Mouse (Mus musculus) right cerebral cortex, postnatal 4 days (tissue): ENCODE measurements at regions not wholly inside any gene's neighbourhood (a gene's known extent, or its start where the extent isn't known, plus 50 kb on each side); places are given as distances from the start of the nearest gene placed in this dataset.

ENCODE experiments used
- DNase-seq: peaks from one replicate; pipeline ENCODE4 v3.0.0-alpha.2; 2022

DNA sequence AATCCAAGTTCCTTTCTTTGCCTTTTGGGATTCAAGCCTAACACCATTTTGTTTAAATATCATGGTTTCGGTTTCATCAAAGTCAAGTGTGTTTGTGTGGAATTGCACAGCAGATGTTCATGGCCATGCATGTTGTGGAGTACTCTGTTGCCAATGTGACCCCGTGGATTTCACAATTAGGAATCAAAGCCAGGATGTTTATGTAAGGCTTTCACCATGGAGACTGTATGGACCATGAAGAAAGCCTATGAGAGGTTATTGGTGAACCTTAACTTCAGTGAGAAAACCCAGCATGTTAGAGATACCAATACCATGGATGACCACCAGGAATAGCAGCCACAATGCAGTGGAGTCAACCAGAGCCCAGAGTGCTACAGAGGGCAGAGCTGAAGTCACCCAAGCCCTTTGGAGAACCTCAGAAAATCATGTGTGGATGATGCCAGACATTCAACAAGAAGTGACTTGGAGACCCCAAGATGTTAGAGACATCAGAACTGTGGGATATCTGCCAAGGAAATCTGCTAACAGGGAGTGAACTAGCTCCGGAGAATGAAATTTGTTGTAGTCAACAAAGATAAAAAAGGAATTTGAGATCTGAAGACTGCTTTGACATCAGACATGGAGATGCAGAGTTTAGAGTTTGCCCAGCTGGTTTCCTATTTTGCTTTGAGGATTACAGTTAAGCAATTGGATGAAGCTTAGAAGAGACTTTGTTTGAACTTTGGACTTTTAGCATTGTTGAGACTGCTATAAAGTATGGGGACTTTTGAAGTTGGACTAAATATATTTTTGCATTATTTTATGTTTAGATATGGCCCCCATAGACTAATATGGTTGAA, 615.3 kb downstream of the Tmem182 start:
- DNase-seq = no peak

DNA sequence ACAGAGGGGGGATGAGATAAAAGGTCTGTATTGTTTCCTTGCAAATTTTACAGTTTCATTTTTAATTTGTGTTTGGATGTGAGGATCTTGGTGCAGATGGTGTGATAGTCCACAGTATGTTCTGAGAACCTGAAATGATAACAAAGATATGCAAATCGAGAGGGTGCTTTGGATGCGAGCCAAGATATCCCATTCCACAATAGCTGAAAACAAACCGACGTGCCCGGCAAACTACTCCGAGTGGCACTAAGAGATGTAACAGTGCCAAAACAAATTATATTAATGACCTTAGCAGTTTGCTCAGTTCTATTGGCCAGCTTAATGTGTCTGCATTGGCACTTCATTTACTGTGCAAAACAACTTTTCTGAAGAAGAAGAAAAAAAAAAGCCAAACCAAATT, 622.5 kb downstream of the Tmem182 start:
- peak; percentile 24 for DNase-seq

DNA sequence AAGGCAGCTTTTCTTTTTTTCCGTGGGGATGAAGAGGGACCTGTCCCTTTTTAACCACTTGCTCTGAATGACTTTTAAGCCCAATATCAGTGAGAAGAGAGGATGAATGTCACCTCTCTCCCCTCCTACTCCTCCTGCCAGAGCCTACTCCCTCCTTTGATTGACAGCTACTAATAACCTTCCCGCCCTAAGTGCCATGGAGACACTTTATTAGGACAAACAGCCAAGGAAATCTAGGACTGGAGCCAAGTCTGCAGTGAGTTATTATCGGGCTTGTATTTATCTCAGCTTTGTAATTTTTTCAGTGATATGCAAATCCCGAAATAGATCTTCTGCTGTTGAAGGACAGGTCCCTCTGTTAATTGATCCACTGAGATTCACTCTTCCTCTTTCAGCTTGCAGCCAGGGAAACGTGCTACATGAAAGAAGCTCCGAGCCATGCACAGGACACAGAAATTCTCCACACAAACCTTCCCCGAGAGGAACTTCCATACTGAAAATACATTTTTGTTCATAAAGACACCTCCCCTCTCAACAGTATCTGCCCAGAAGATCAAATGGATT, 625.8 kb downstream of the Tmem182 start:
- DNase-seq = peak; percentile 7

DNA sequence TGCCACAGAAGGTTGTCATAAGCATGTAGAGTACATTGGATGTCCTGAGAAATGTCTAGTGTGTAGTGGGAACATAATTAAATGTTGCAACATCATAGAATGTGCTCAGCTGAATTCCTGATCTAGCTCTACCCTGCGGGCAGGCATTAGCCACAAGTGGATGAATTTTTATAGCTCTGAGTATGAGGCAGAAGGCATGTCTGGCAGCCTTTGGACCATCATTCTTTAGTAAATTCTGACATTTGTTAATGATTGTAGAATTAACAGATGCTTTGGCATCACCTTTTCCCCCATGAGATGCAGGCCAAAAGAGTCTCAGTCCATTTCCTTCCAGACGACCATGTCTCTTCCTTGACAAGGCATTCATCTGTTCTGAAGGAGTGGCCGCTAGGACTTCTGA, 630.0 kb downstream of the Tmem182 start:
- no peak for DNase-seq

DNA sequence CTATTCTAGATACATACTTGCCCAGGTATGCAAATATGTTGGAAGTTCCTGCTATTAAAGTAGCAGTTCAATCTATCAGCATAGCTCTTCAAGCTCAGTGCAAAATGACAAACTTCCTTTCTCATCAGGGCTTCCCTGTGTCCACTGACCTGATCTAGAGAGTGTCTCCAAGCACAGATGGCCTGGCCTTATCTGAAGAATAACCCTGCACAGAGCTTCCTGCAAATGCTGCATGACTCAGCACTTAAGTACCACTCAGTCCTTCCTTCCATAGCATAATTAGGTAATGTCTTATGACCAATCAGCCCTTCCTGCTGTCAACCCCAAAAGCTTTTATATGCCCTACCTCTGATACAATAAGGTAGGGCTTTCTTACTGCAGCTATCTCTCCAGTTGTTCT, 644.6 kb downstream of the Tmem182 start:
- DNase-seq = no peak
